Mouse (Mus musculus): ENCODE results near the gene Slc22a12. TPM values are rescaled to one million over a fixed set of nuclear protein-coding genes. Genes with fewer than 3 reads are reported as not detected.

The Slc22a12 gene
- not detected in 2 replicates for polyA plus RNA-seq (2014; fragmentation: Nextera tagmentation; extraction: Ambion mirVana)

- DNase-seq (no peak), ATAC-seq (ENCODE audit: low FRiP score, low TSS enrichment) (no peak)
- Histone ChIP-seq H3K27ac (replicated peaks; ENCODE audit: low read depth, low read length) (no peak within 1 kb of the TSS), H3K4me3 (replicated peaks; ENCODE audit: low read depth, low read length) (no peak within 1 kb of the TSS), H3K4me1 (ENCODE audit: control insufficient read depth, insufficient read depth, low read length) (no peaks in the 10 kb centered on the region), H3K4me2 (ENCODE audit: low read length) (no peak within 1 kb of the TSS), H3K9me3 (ENCODE audit: control insufficient read depth, low read length) (no peaks in the 10 kb centered on the region), H3K9ac (replicated peaks; ENCODE audit: low read length) (no peak within 1 kb of the TSS), H3K27me3 (ENCODE audit: control insufficient read depth, insufficient read depth, low read length) (no peaks in the 10 kb centered on the region), H3K36me3 (ENCODE audit: control insufficient read depth, insufficient read depth, low read length) (no peaks in the 10 kb centered on the region)
- 91% methylated on average over 16 of the region's 16 CpGs for WGBS
These were observed at the start of gene Slc22a12 for GRCm38 (mm10) chr19:6542367-6543034. TSS of gene Slc22a12 (minus strand) at chr19:6543032.

- no peak for DNase-seq
- 14% methylated on average over 4 of the region's 4 CpGs for WGBS
These were observed 29.2 kb upstream of the Slc22a12 start for GRCm38 (mm10) chr19:6572001-6572400.

GRCm38 (mm10) chr19:6571476-6571875 lies 28.6 kb upstream of the Slc22a12 start:
- Histone ChIP-seq H3K27ac (replicated peaks; ENCODE audit: low read depth, low read length) (no peak overlapping the region), H3K4me2 (ENCODE audit: low read length) (no peak overlapping the region), H3K27me3 (ENCODE audit: control insufficient read depth, insufficient read depth, low read length) (no peaks in the 10 kb centered on the region; the same call in 1 of the 2 replicates), H3K36me3 (ENCODE audit: control insufficient read depth, insufficient read depth, low read length) (no peaks in the 10 kb centered on the region), H3K4me1 (ENCODE audit: control insufficient read depth, insufficient read depth, low read length) (peaks cover 8% of the 10 kb centered on the region; the same call in 1 of the 2 replicates), H3K4me3 (replicated peaks; ENCODE audit: low read depth, low read length) (no peak overlapping the region), H3K9ac (replicated peaks; ENCODE audit: low read length) (no peak overlapping the region), H3K9me3 (ENCODE audit: control insufficient read depth, low read length) (no peaks in the 10 kb centered on the region)
- ATAC-seq (ENCODE audit: low FRiP score, low TSS enrichment), result no peak
- 83% methylated on average over 5 of the region's 5 CpGs for WGBS
- no peak for DNase-seq

More at GRCm38 (mm10) chr19:6572001-6572400, 29.2 kb upstream of the Slc22a12 start:
- Histone ChIP-seq H3K4me1 (ENCODE audit: control insufficient read depth, insufficient read depth, low read length) (peaks cover 12% of the 10 kb centered on the region; the same call in 1 of the 2 replicates), H3K9me3 (ENCODE audit: control insufficient read depth, low read length) (no peaks in the 10 kb centered on the region), H3K9ac (replicated peaks; ENCODE audit: low read length) (no peak overlapping the region), H3K27ac (replicated peaks; ENCODE audit: low read depth, low read length) (no peak overlapping the region), H3K4me2 (ENCODE audit: low read length) (no peak overlapping the region), H3K27me3 (ENCODE audit: control insufficient read depth, insufficient read depth, low read length) (no peaks in the 10 kb centered on the region; the same call in 1 of the 2 replicates), H3K4me3 (replicated peaks; ENCODE audit: low read depth, low read length) (no peak overlapping the region), H3K36me3 (ENCODE audit: control insufficient read depth, insufficient read depth, low read length) (no peaks in the 10 kb centered on the region)
- ATAC-seq (ENCODE audit: low FRiP score, low TSS enrichment), result no peak

GRCm38 (mm10) chr19:6569561-6569960 lies 26.7 kb upstream of the Slc22a12 start:
- H3K27ac ChIP-seq (replicated peaks; ENCODE audit: low read depth, low read length), result no peak overlapping the region

GRCm38 (mm10) chr19:6569021-6569420 lies 26.2 kb upstream of the Slc22a12 start:
- H3K4me3 ChIP-seq (replicated peaks; ENCODE audit: low read depth, low read length), result no peak overlapping the region
- ATAC-seq (ENCODE audit: low FRiP score, low TSS enrichment) (no peak), DNase-seq (no peak)
- H3K36me3 ChIP-seq (ENCODE audit: control insufficient read depth, insufficient read depth, low read length), result no peaks in the 10 kb centered on the region
- no peak overlapping the region for H3K27ac ChIP-seq (replicated peaks; ENCODE audit: low read depth, low read length)
- H3K9ac ChIP-seq (replicated peaks; ENCODE audit: low read length), result no peak overlapping the region
- no peaks in the 10 kb centered on the region for H3K9me3 ChIP-seq (ENCODE audit: control insufficient read depth, low read length)
- peaks cover 8% of the 10 kb centered on the region; the same call in 1 of the 2 replicates for H3K4me1 ChIP-seq (ENCODE audit: control insufficient read depth, insufficient read depth, low read length)
- WGBS, result 61% methylated on average over 5 of the region's 5 CpGs
- H3K27me3 ChIP-seq (ENCODE audit: control insufficient read depth, insufficient read depth, low read length), result no peaks in the 10 kb centered on the region; the same call in 1 of the 2 replicates
- H3K4me2 ChIP-seq (ENCODE audit: low read length), result no peak overlapping the region

More at GRCm38 (mm10) chr19:6569561-6569960, 26.7 kb upstream of the Slc22a12 start:
- ATAC-seq (ENCODE audit: low FRiP score, low TSS enrichment) (no peak), DNase-seq (no peak)
- Histone ChIP-seq H3K4me3 (replicated peaks; ENCODE audit: low read depth, low read length) (no peak overlapping the region), H3K4me2 (ENCODE audit: low read length) (no peak overlapping the region), H3K9ac (replicated peaks; ENCODE audit: low read length) (no peak overlapping the region), H3K36me3 (ENCODE audit: control insufficient read depth, insufficient read depth, low read length) (no peaks in the 10 kb centered on the region), H3K9me3 (ENCODE audit: control insufficient read depth, low read length) (no peaks in the 10 kb centered on the region), H3K27me3 (ENCODE audit: control insufficient read depth, insufficient read depth, low read length) (no peaks in the 10 kb centered on the region; the same call in 1 of the 2 replicates), H3K4me1 (ENCODE audit: control insufficient read depth, insufficient read depth, low read length) (peaks cover 8% of the 10 kb centered on the region; the same call in 1 of the 2 replicates)
- WGBS, result 27% methylated on average over 5 of the region's 5 CpGs

GRCm38 (mm10) chr19:6566450-6566849 lies 23.6 kb upstream of the Slc22a12 start:
- Histone ChIP-seq H3K4me1 (ENCODE audit: control insufficient read depth, insufficient read depth, low read length) (peaks cover 8% of the 10 kb centered on the region; the same call in 1 of the 2 replicates), H3K36me3 (ENCODE audit: control insufficient read depth, insufficient read depth, low read length) (no peaks in the 10 kb centered on the region), H3K27me3 (ENCODE audit: control insufficient read depth, insufficient read depth, low read length) (no peaks in the 10 kb centered on the region), H3K27ac (replicated peaks; ENCODE audit: low read depth, low read length) (no peak overlapping the region), H3K4me3 (replicated peaks; ENCODE audit: low read depth, low read length) (no peak overlapping the region), H3K4me2 (ENCODE audit: low read length) (no peak overlapping the region), H3K9ac (replicated peaks; ENCODE audit: low read length) (no peak overlapping the region), H3K9me3 (ENCODE audit: control insufficient read depth, low read length) (no peaks in the 10 kb centered on the region)
- ATAC-seq (ENCODE audit: low FRiP score, low TSS enrichment) (no peak), DNase-seq (peak; percentile 59)
- 65% methylated on average over 2 of the region's 2 CpGs for WGBS

- H3K27me3 ChIP-seq (ENCODE audit: control insufficient read depth, insufficient read depth, low read length), result no peaks in the 10 kb centered on the region
- H3K36me3 ChIP-seq (ENCODE audit: control insufficient read depth, insufficient read depth, low read length), result no peaks in the 10 kb centered on the region
- H3K27ac ChIP-seq (replicated peaks; ENCODE audit: low read depth, low read length), result no peak overlapping the region
- H3K4me2 ChIP-seq (ENCODE audit: low read length), result no peak overlapping the region
- DNase-seq (no peak), ATAC-seq (ENCODE audit: low FRiP score, low TSS enrichment) (no peak)
- no peaks in the 10 kb centered on the region for H3K9me3 ChIP-seq (ENCODE audit: control insufficient read depth, low read length)
- no peak overlapping the region for H3K9ac ChIP-seq (replicated peaks; ENCODE audit: low read length)
- peaks cover 8% of the 10 kb centered on the region; the same call in 1 of the 2 replicates for H3K4me1 ChIP-seq (ENCODE audit: control insufficient read depth, insufficient read depth, low read length)
- no peak overlapping the region for H3K4me3 ChIP-seq (replicated peaks; ENCODE audit: low read depth, low read length)
- 88% methylated on average over 6 of the region's 6 CpGs for WGBS
These were observed 22.3 kb upstream of the Slc22a12 start for GRCm38 (mm10) chr19:6565136-6565535.

GRCm38 (mm10) chr19:6560246-6560815 lies 17.5 kb upstream of the Slc22a12 start:
- Histone ChIP-seq H3K4me3 (replicated peaks; ENCODE audit: low read depth, low read length) (no peak overlapping the region), H3K36me3 (ENCODE audit: control insufficient read depth, insufficient read depth, low read length) (no peaks in the 10 kb centered on the region), H3K27me3 (ENCODE audit: control insufficient read depth, insufficient read depth, low read length) (no peaks in the 10 kb centered on the region), H3K9me3 (ENCODE audit: control insufficient read depth, low read length) (no peaks in the 10 kb centered on the region), H3K27ac (replicated peaks; ENCODE audit: low read depth, low read length) (no peak overlapping the region), H3K4me1 (ENCODE audit: control insufficient read depth, insufficient read depth, low read length) (no peaks in the 10 kb centered on the region), H3K9ac (replicated peaks; ENCODE audit: low read length) (no peak overlapping the region), H3K4me2 (ENCODE audit: low read length) (no peak overlapping the region)
- DNase-seq (no peak), ATAC-seq (ENCODE audit: low FRiP score, low TSS enrichment) (no peak)
- 77% methylated on average over 7 of the region's 7 CpGs for WGBS

GRCm38 (mm10) chr19:6559576-6559975 lies 16.7 kb upstream of the Slc22a12 start:
- Histone ChIP-seq H3K4me3 (replicated peaks; ENCODE audit: low read depth, low read length) (no peak overlapping the region), H3K9me3 (ENCODE audit: control insufficient read depth, low read length) (no peaks in the 10 kb centered on the region), H3K9ac (replicated peaks; ENCODE audit: low read length) (no peak overlapping the region), H3K27me3 (ENCODE audit: control insufficient read depth, insufficient read depth, low read length) (no peaks in the 10 kb centered on the region), H3K4me2 (ENCODE audit: low read length) (no peak overlapping the region), H3K27ac (replicated peaks; ENCODE audit: low read depth, low read length) (no peak overlapping the region), H3K36me3 (ENCODE audit: control insufficient read depth, insufficient read depth, low read length) (no peaks in the 10 kb centered on the region), H3K4me1 (ENCODE audit: control insufficient read depth, insufficient read depth, low read length) (no peaks in the 10 kb centered on the region)
- WGBS, result 46% methylated on average over 4 of the region's 4 CpGs
- no peak for DNase-seq
- no peak for ATAC-seq (ENCODE audit: low FRiP score, low TSS enrichment)

Measured in midbrain, embryonic 14.5 days (tissue).